Mouse (Mus musculus) neural tube, embryonic 11.5 days (tissue): ENCODE measurements at regions not wholly inside any gene's neighbourhood (a gene's known extent, or its start where the extent isn't known, plus 50 kb on each side); places are given as distances from the start of the nearest gene placed in this dataset.

Source experiments
- ATAC-seq: fragments of 200-750 bp; cut with Nextera tagmentation; 2 replicates; pipeline ENCODE4 v1.8.0; 2017; ENCODE audit warnings: moderate number of reproducible peaks, mild to moderate bottlenecking, moderate TSS enrichment, moderate library complexity; ENCODE audit not compliant: insufficient read depth, low FRiP score, low TSS enrichment
- DNase-seq: peaks from one replicate; pipeline ENCODE4 v3.0.0-alpha.2; 2015; ENCODE audit warnings: low spot score
- H3K27ac ChIP-seq: fragments of 300-500 bp; sonication (generic); 2 replicates; pipeline ENCODE4 v1.5.1; 2014; ENCODE audit warnings: low read depth, mild to moderate bottlenecking, low read length
- H3K27me3 ChIP-seq: fragments of 300-500 bp; sonication (generic); 2 replicates; pipeline ENCODE4 v1.6.1; 2014; ENCODE audit warnings: mild to moderate bottlenecking, low read length, mixed read lengths; ENCODE audit not compliant: control insufficient read depth, insufficient read depth
- H3K36me3 ChIP-seq: fragments of 300-500 bp; sonication (generic); 2 replicates; pipeline ENCODE4 v1.6.1; 2014; ENCODE audit warnings: mild to moderate bottlenecking, low read length, moderate library complexity, mixed read lengths; ENCODE audit not compliant: control insufficient read depth, insufficient read depth
- H3K4me1 ChIP-seq: fragments of 300-500 bp; sonication (generic); 2 replicates; pipeline ENCODE4 v1.6.1; 2014; ENCODE audit warnings: low read length, mixed read lengths; ENCODE audit not compliant: control insufficient read depth, insufficient read depth
- H3K4me2 ChIP-seq: fragments of 300-500 bp; sonication (generic); 2 replicates; pipeline ENCODE4 v1.6.1; 2014; ENCODE audit warnings: low read depth, mild to moderate bottlenecking, moderate library complexity
- H3K4me3 ChIP-seq: fragments of 300-500 bp; sonication (generic); 2 replicates; pipeline ENCODE4 v1.5.1; 2014; ENCODE audit warnings: low read depth, low read length
- H3K9ac ChIP-seq: fragments of 300-500 bp; sonication (generic); 2 replicates; pipeline ENCODE4 v1.6.1; 2014; ENCODE audit warnings: mild to moderate bottlenecking, low read length
- H3K9me3 ChIP-seq: fragments of 300-500 bp; sonication (generic); 2 replicates; pipeline ENCODE4 v1.6.1; 2016; ENCODE audit warnings: low read length; ENCODE audit not compliant: control insufficient read depth
- WGBS: fragments of 180-500 bp; shearing (Covaris S2); extraction: QIAGEN DNeasy Blood & Tissue Kit; methylation state at CpG from one replicate; pipeline ENCODE4 v1.1.7; 2014; 5-methylcytosine and 5-hydroxymethylcytosine counted together

DNA sequence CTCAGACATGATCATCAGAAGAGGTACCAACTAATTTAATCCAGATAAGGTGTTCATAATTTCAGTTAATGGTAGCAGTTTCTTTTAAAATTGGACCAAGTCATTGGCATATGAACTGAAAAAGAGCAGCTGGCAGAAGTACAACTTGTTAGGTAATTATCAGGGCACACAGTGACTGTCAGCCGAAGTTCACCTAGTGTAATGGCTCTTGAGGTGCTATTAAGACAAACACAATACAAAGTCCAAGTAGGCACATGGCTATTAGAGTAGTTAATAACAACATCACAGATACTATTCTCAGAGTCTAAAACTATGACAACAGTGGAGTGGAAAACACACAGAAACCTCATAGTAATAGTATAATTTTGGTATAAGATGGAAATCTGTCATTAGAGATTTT is 730.7 kb downstream of the Slc22a22 start:
- H3K4me1 ChIP-seq: no peaks in the 10 kb centered on the region
- no peak overlapping the region for H3K4me2 ChIP-seq
- no peak overlapping the region for H3K9ac ChIP-seq
- 71% methylated on average over 1 of the region's 1 CpGs for WGBS
- H3K27ac ChIP-seq: no peak overlapping the region
- ATAC-seq (no peak), DNase-seq (no peak)
- no peaks in the 10 kb centered on the region for H3K27me3 ChIP-seq
- no peaks in the 10 kb centered on the region for H3K9me3 ChIP-seq
- H3K4me3 ChIP-seq: no peak overlapping the region
- H3K36me3 ChIP-seq: no peaks in the 10 kb centered on the region

DNA sequence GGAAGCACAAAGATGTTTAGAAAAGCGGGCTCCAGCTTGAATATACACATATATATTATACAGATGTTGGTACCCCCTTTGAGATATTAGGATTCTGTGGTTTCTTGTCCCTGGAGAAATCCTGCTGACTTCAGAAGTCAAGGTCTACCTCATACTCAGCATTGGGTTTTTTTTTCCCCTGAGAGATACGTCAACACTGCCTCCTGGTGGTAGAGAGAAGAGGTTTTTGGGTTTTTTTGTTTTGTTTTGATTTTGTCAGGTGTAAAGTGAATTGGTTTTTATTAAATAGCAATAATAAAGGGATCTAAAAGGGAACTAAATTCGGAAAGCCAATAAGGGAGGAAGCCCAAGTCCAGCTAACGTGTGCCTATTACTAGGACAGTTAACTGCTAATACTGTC is 732.5 kb downstream of the Slc22a22 start:
- no peak overlapping the region for H3K9ac ChIP-seq
- no peaks in the 10 kb centered on the region for H3K9me3 ChIP-seq
- H3K36me3 ChIP-seq: no peaks in the 10 kb centered on the region
- no peak overlapping the region for H3K4me2 ChIP-seq
- no peak overlapping the region for H3K4me3 ChIP-seq
- H3K4me1 ChIP-seq: no peaks in the 10 kb centered on the region
- WGBS: 32% methylated on average over 4 of the region's 4 CpGs
- DNase-seq (no peak), ATAC-seq (no peak)
- no peak overlapping the region for H3K27ac ChIP-seq
- H3K27me3 ChIP-seq: no peaks in the 10 kb centered on the region
